Mouse (Mus musculus) stomach, embryonic 14.5 days (tissue): Measurements from ENCODE around the gene Tctex1d4. TPM values are rescaled to one million over a fixed set of nuclear protein-coding genes. Genes with fewer than 3 reads are reported as not detected.

Source experiments
- ATAC-seq: fragments of 200-750 bp; cut with Nextera tagmentation; 2 replicates; pipeline ENCODE4 v1.8.0; 2017; ENCODE audit warnings: low read depth, moderate TSS enrichment; ENCODE audit not compliant: insufficient number of reproducible peaks, insufficient read depth, low FRiP score
- H3K27ac ChIP-seq: fragments of 300-500 bp; sonication (generic); 2 replicates; pipeline ENCODE4 v1.5.1; 2014; ENCODE audit warnings: mild to moderate bottlenecking, low read length, moderate library complexity, mixed read lengths
- H3K27me3 ChIP-seq: fragments of 300-500 bp; sonication (generic); 2 replicates; pipeline ENCODE4 v1.6.1; 2014; ENCODE audit warnings: low read length, control low read depth, mixed read lengths; ENCODE audit not compliant: control insufficient read depth, insufficient read depth
- H3K36me3 ChIP-seq: fragments of 300-500 bp; sonication (generic); 2 replicates; pipeline ENCODE4 v1.6.1; 2014; ENCODE audit warnings: mild to moderate bottlenecking, control low read depth, low read length, moderate library complexity, mixed read lengths; ENCODE audit not compliant: control insufficient read depth, insufficient read depth
- H3K4me1 ChIP-seq: fragments of 300-500 bp; sonication (generic); 2 replicates; pipeline ENCODE4 v1.6.1; 2014; ENCODE audit warnings: low read length, control low read depth, mixed read lengths; ENCODE audit not compliant: control insufficient read depth, insufficient read depth
- H3K4me2 ChIP-seq: fragments of 300-500 bp; sonication (generic); replicated peaks from 2 replicates; pipeline ENCODE4 v1.6.1; 2014; ENCODE audit warnings: low read depth, low read length, control low read depth
- H3K4me3 ChIP-seq: fragments of 300-500 bp; sonication (generic); 2 replicates; pipeline ENCODE4 v1.5.1; 2014; ENCODE audit warnings: low read depth, low read length, control low read depth
- H3K9ac ChIP-seq: fragments of 300-500 bp; sonication (generic); replicated peaks from 2 replicates; pipeline ENCODE4 v1.6.1; 2014; ENCODE audit warnings: low read depth, mild to moderate bottlenecking, control low read depth, low read length, moderate library complexity, mixed read lengths
- H3K9me3 ChIP-seq: fragments of 300-500 bp; sonication (generic); 2 replicates; pipeline ENCODE4 v1.6.1; 2016; ENCODE audit warnings: low read depth, low read length, control low read depth; ENCODE audit not compliant: control insufficient read depth
- WGBS: fragments of 180-500 bp; shearing (Covaris S2); extraction: QIAGEN DNeasy Blood & Tissue Kit; methylation state at CpG from one replicate; pipeline ENCODE4 v1.1.7; 2014; 5-methylcytosine and 5-hydroxymethylcytosine counted together
- polyA plus RNA-seq: library from polyadenylated mRNA; unstranded; fragments of >200 nt; fragmentation: Nextera tagmentation; extraction: Ambion mirVana; gene quantifications from 2 replicates; pipeline ENCODE4 v1.2.1, GENCODE M21; 2014

Gene Tctex1d4
- polyA plus RNA-seq, 1 experiment from 2014 or later: not detected

- no peak overlapping the region for H3K4me2 ChIP-seq
- H3K27me3 ChIP-seq: no peaks in the 10 kb centered on the region
- 75% methylated on average over 7 of the region's 9 CpGs for WGBS
- no peak overlapping the region for H3K9ac ChIP-seq
- H3K36me3 ChIP-seq: no peaks in the 10 kb centered on the region
- no peak for ATAC-seq
- no peak overlapping the region for H3K4me3 ChIP-seq
- H3K9me3 ChIP-seq: no peaks in the 10 kb centered on the region
- H3K4me1 ChIP-seq: peaks cover 16% of the 10 kb centered on the region
- H3K27ac ChIP-seq: no peak overlapping the region
These were observed 2.9 kb upstream of the Tctex1d4 start for GRCm38 (mm10) chr4:117123546-117124217.

GRCm38 (mm10) chr4:117124218-117124517 is 2.4 kb upstream of the Tctex1d4 start:
- ATAC-seq: no peak
- H3K36me3 ChIP-seq: 0 out of 2 replicates have a peak, but pooled peaks cover 3% of the 10 kb centered on the region
- H3K9me3 ChIP-seq: no peaks in the 10 kb centered on the region
- no peak overlapping the region for H3K9ac ChIP-seq
- H3K4me2 ChIP-seq: no peak overlapping the region
- H3K4me1 ChIP-seq: peaks cover 16% of the 10 kb centered on the region
- WGBS: 76% methylated on average over 3 of the region's 3 CpGs
- H3K27ac ChIP-seq: peak overlapping the region; percentile 88; the same call in 1 of the 2 replicates
- H3K4me3 ChIP-seq: no peak overlapping the region
- H3K27me3 ChIP-seq: no peaks in the 10 kb centered on the region

- Histone ChIP-seq H3K36me3 (peaks cover 4% of the 10 kb centered on the region; the same call in 1 of the 2 replicates), H3K4me3 (no peak overlapping the region; the same call in 1 of the 2 replicates), H3K9ac (peak overlapping the region; percentile 8; the same call in 1 of the 2 replicates), H3K27ac (peak overlapping the region; percentile 88), H3K4me2 (peak overlapping the region; percentile 28), H3K4me1 (peaks cover 16% of the 10 kb centered on the region), H3K27me3 (no peaks in the 10 kb centered on the region), H3K9me3 (no peaks in the 10 kb centered on the region)
- ATAC-seq: no peak
- 61% methylated on average over 14 of the region's 14 CpGs for WGBS
These were observed 1.9 kb upstream of the Tctex1d4 start for GRCm38 (mm10) chr4:117124518-117125347.

GRCm38 (mm10) chr4:117125348-117125909 is 1.2 kb upstream of the Tctex1d4 start, which contains the start of gene Btbd19:
Btbd19 (minus strand) TSS chr4:117125725.
- Histone ChIP-seq H3K9me3 (no peaks in the 10 kb centered on the region), H3K27ac (peak within 1 kb of the TSS; percentile 88), H3K36me3 (peaks cover 7% of the 10 kb centered on the region; the same call in 1 of the 2 replicates), H3K4me3 (no peak within 1 kb of the TSS; the same call in 1 of the 2 replicates), H3K4me1 (peaks cover 16% of the 10 kb centered on the region), H3K9ac (peak within 1 kb of the TSS; percentile 8; the same call in 1 of the 2 replicates), H3K4me2 (peak within 1 kb of the TSS; percentile 28), H3K27me3 (no peaks in the 10 kb centered on the region)
- 22% methylated on average over 8 of the region's 8 CpGs for WGBS
- peak; percentile 37; the same call in 1 of the 2 replicates for ATAC-seq

GRCm38 (mm10) chr4:117125910-117126674 is 502 bp upstream of the Tctex1d4 start:
- Histone ChIP-seq H3K9ac (peak overlapping the region; percentile 6; the same call in 1 of the 2 replicates), H3K27ac (peak overlapping the region; percentile 88), H3K27me3 (no peaks in the 10 kb centered on the region), H3K36me3 (peaks cover 7% of the 10 kb centered on the region; the same call in 1 of the 2 replicates), H3K4me3 (no peak overlapping the region), H3K4me2 (no peak overlapping the region), H3K4me1 (peaks cover 16% of the 10 kb centered on the region), H3K9me3 (no peaks in the 10 kb centered on the region)
- WGBS: 40% methylated on average over 15 of the region's 15 CpGs
- peak; percentile 69; the same call in 1 of the 2 replicates for ATAC-seq

- H3K9ac ChIP-seq: no peak overlapping the region
- peaks cover 25% of the 10 kb centered on the region for H3K4me1 ChIP-seq
- ATAC-seq: no peak
- peaks cover 7% of the 10 kb centered on the region; the same call in 1 of the 2 replicates for H3K36me3 ChIP-seq
- H3K4me3 ChIP-seq: no peak overlapping the region
- H3K27me3 ChIP-seq: peaks cover 7% of the 10 kb centered on the region; the same call in 1 of the 2 replicates
- H3K4me2 ChIP-seq: no peak overlapping the region
- no peaks in the 10 kb centered on the region for H3K9me3 ChIP-seq
- no peak overlapping the region for H3K27ac ChIP-seq
- WGBS: 89% methylated on average over 33 of the region's 33 CpGs
These were observed 1.5 kb downstream of the Tctex1d4 start for GRCm38 (mm10) chr4:117127991-117128686.

- H3K4me2 ChIP-seq: no peak overlapping the region
- no peak for ATAC-seq
These were observed 4.2 kb downstream of the Tctex1d4 start for GRCm38 (mm10) chr4:117130790-117131189.

More at GRCm38 (mm10) chr4:117130790-117131189, 4.2 kb downstream of the Tctex1d4 start:
- Histone ChIP-seq H3K9me3 (no peaks in the 10 kb centered on the region), H3K27me3 (peaks cover 7% of the 10 kb centered on the region; the same call in 1 of the 2 replicates), H3K4me1 (peaks cover 14% of the 10 kb centered on the region), H3K4me3 (no peak overlapping the region), H3K9ac (no peak overlapping the region), H3K36me3 (peaks cover 7% of the 10 kb centered on the region; the same call in 1 of the 2 replicates), H3K27ac (no peak overlapping the region)
- 73% methylated on average over 6 of the region's 6 CpGs for WGBS
